Mouse (Mus musculus) heart, embryonic 11.5 days (tissue): ENCODE measurements around the gene Akap2. TPM values are rescaled to one million over a fixed set of nuclear protein-coding genes. Genes with fewer than 3 reads are reported as not detected.

ENCODE experiments used
- ATAC-seq: fragments of 200-750 bp; cut with Nextera tagmentation; replicated peaks from 2 replicates; pipeline ENCODE4 v1.8.0; 2017; ENCODE audit warnings: moderate library complexity; ENCODE audit not compliant: insufficient number of reproducible peaks, low FRiP score, low TSS enrichment
- H3K27ac ChIP-seq: fragments of 300-500 bp; sonication (generic); 2 replicates; pipeline ENCODE4 v1.5.1; 2014; ENCODE audit warnings: mild to moderate bottlenecking, low read depth, low read length
- H3K27me3 ChIP-seq: fragments of 300-500 bp; sonication (generic); 2 replicates; pipeline ENCODE4 v1.6.1; 2014; ENCODE audit warnings: mild to moderate bottlenecking, low read length, mixed read lengths; ENCODE audit not compliant: control insufficient read depth, insufficient read depth
- H3K36me3 ChIP-seq: fragments of 300-500 bp; sonication (generic); 2 replicates; pipeline ENCODE4 v1.6.1; 2014; ENCODE audit warnings: mild to moderate bottlenecking, low read length, moderate library complexity, mixed read lengths; ENCODE audit not compliant: control insufficient read depth, insufficient read depth
- H3K4me1 ChIP-seq: fragments of 300-500 bp; sonication (generic); 2 replicates; pipeline ENCODE4 v1.6.1; 2014; ENCODE audit warnings: low read length; ENCODE audit not compliant: control insufficient read depth, insufficient read depth
- H3K4me2 ChIP-seq: fragments of 300-500 bp; sonication (generic); 2 replicates; pipeline ENCODE4 v1.6.1; 2014; ENCODE audit warnings: mild to moderate bottlenecking, moderate library complexity
- H3K4me3 ChIP-seq: fragments of 300-500 bp; sonication (generic); 2 replicates; pipeline ENCODE4 v1.5.1; 2014; ENCODE audit warnings: low read depth, low read length
- H3K9ac ChIP-seq: fragments of 300-500 bp; sonication (generic); 2 replicates; pipeline ENCODE4 v1.6.1; 2014; ENCODE audit warnings: mild to moderate bottlenecking, low read depth, low read length, moderate library complexity
- H3K9me3 ChIP-seq: fragments of 300-500 bp; sonication (generic); replicated peaks from 2 replicates; pipeline ENCODE4 v1.6.1; 2016; ENCODE audit warnings: low read length; ENCODE audit not compliant: control insufficient read depth
- WGBS: fragments of 180-500 bp; shearing (Covaris S2); extraction: QIAGEN DNeasy Blood & Tissue Kit; methylation state at CpG from one replicate; pipeline ENCODE4 v1.1.7; 2014; ENCODE audit not compliant: insufficient replicate concordance; 5-methylcytosine and 5-hydroxymethylcytosine counted together
- polyA plus RNA-seq: library from polyadenylated mRNA; unstranded; fragments of >200 nt; fragmentation: Nextera tagmentation; extraction: Ambion mirVana; gene quantifications from 2 replicates; pipeline ENCODE4 v1.2.1, GENCODE M21; 2014

The Akap2 gene
- polyA plus RNA-seq, 1 experiment from 2014 or later, result 45.9 TPM

GRCm38 (mm10) chr4:57783391-57783770 lies 65.9 kb downstream of the Akap2 start:
- no peaks in the 10 kb centered on the region for H3K36me3 ChIP-seq
- no peaks in the 10 kb centered on the region for H3K9me3 ChIP-seq
- WGBS, result 43% methylated on average over 9 of the region's 9 CpGs
- peak overlapping the region; percentile 41 for H3K4me3 ChIP-seq
- no peak overlapping the region for H3K27ac ChIP-seq
- H3K4me2 ChIP-seq, result peak overlapping the region; percentile 66
- H3K27me3 ChIP-seq, result no peaks in the 10 kb centered on the region
- H3K4me1 ChIP-seq, result peaks cover 32% of the 10 kb centered on the region
- H3K9ac ChIP-seq, result no peak overlapping the region
- no peak for ATAC-seq

GRCm38 (mm10) chr4:57783853-57784600 lies 66.6 kb downstream of the Akap2 start:
- Histone ChIP-seq H3K4me1 (peaks cover 38% of the 10 kb centered on the region), H3K27me3 (no peaks in the 10 kb centered on the region), H3K4me3 (no peak overlapping the region), H3K4me2 (no peak overlapping the region), H3K9me3 (no peaks in the 10 kb centered on the region), H3K27ac (no peak overlapping the region), H3K36me3 (no peaks in the 10 kb centered on the region), H3K9ac (no peak overlapping the region)
- ATAC-seq, result no peak
- WGBS, result 55% methylated on average over 11 of the region's 11 CpGs

- no peak for ATAC-seq
- no peak overlapping the region for H3K4me2 ChIP-seq
- no peak overlapping the region for H3K4me3 ChIP-seq
- H3K4me1 ChIP-seq, result peaks cover 30% of the 10 kb centered on the region
- H3K36me3 ChIP-seq, result no peaks in the 10 kb centered on the region
- no peak overlapping the region for H3K9ac ChIP-seq
- 42% methylated on average over 5 of the region's 5 CpGs for WGBS
- H3K27ac ChIP-seq, result peak overlapping the region; percentile 57; the same call in 1 of the 2 replicates
- no peaks in the 10 kb centered on the region for H3K9me3 ChIP-seq
- H3K27me3 ChIP-seq, result no peaks in the 10 kb centered on the region
Measured at GRCm38 (mm10) chr4:57788709-57789108, 71.3 kb downstream of the Akap2 start.

DNA sequence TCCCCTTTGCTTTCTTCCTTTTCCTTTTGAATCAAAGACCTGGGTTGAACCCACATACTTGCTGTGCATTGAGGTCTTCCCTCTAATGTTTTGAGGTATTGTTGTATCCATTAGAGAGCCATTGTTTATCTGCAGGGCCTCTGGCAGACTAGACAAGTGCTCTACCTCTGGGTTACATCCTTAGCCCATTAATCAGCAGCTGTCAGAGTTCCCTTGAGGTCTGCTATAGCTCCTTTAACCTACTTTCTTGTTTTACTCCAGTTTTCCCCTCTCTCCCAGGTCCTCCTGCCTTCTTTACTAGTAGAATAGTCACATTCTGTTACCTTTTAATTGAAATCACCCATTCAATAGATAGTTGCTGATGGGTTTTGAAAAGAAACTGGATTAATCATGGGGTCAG lies 71.7 kb downstream of the Akap2 start:
- no peak overlapping the region for H3K9ac ChIP-seq
- no peak for ATAC-seq
- no peaks in the 10 kb centered on the region for H3K9me3 ChIP-seq
- no peaks in the 10 kb centered on the region for H3K27me3 ChIP-seq
- peak overlapping the region; percentile 57; the same call in 1 of the 2 replicates for H3K27ac ChIP-seq
- H3K4me2 ChIP-seq, result peak overlapping the region; percentile 14; the same call in 1 of the 2 replicates
- no peak overlapping the region for H3K4me3 ChIP-seq
- peaks cover 30% of the 10 kb centered on the region for H3K4me1 ChIP-seq
- H3K36me3 ChIP-seq, result no peaks in the 10 kb centered on the region

- no peaks in the 10 kb centered on the region for H3K36me3 ChIP-seq
- no peak; the same call in 1 of the 2 replicates for ATAC-seq
- H3K4me3 ChIP-seq, result no peak overlapping the region
- H3K9ac ChIP-seq, result no peak overlapping the region
- H3K4me1 ChIP-seq, result peaks cover 42% of the 10 kb centered on the region
- no peak overlapping the region for H3K4me2 ChIP-seq
- 11% methylated on average over 8 of the region's 8 CpGs for WGBS
- no peaks in the 10 kb centered on the region for H3K27me3 ChIP-seq
- H3K27ac ChIP-seq, result peak overlapping the region; percentile 68
- no peaks in the 10 kb centered on the region for H3K9me3 ChIP-seq
Measured at GRCm38 (mm10) chr4:57793989-57794388, 76.5 kb downstream of the Akap2 start.

DNA sequence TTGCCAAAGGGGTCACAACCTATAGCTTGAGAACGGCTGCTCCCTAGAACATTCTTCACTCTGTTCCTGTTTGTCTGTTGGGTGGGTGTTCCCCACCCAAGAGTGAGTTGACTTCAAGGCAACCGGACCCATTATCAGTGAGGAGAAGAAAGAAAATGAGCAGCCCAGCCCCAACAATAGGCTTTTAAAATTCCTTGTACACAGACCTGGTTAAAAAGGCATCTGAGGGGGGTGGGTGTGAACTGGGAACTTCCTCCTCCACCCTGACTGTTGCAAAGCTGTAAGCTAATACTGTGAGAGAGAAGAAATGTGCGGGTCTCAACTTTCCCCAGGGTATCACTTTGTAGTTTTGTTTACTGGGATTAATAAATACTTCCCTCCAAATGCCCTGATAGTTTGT lies 77.1 kb downstream of the Akap2 start:
- no peak overlapping the region for H3K4me3 ChIP-seq
- H3K4me2 ChIP-seq, result no peak overlapping the region
- ATAC-seq, result no peak
- H3K36me3 ChIP-seq, result no peaks in the 10 kb centered on the region
- no peaks in the 10 kb centered on the region for H3K27me3 ChIP-seq
- H3K27ac ChIP-seq, result peak overlapping the region; percentile 68
- no peak overlapping the region for H3K9ac ChIP-seq
- no peaks in the 10 kb centered on the region for H3K9me3 ChIP-seq
- H3K4me1 ChIP-seq, result peaks cover 39% of the 10 kb centered on the region
- WGBS, result 19% methylated on average over 3 of the region's 3 CpGs

GRCm38 (mm10) chr4:57797548-57798285 lies 80.3 kb downstream of the Akap2 start:
- ATAC-seq, result no peak
- no peak overlapping the region for H3K9ac ChIP-seq
- H3K4me2 ChIP-seq, result no peak overlapping the region
- H3K36me3 ChIP-seq, result no peaks in the 10 kb centered on the region
- peaks cover 46% of the 10 kb centered on the region for H3K4me1 ChIP-seq
- H3K9me3 ChIP-seq, result no peaks in the 10 kb centered on the region
- H3K27me3 ChIP-seq, result no peaks in the 10 kb centered on the region
- H3K27ac ChIP-seq, result peak overlapping the region; percentile 72
- H3K4me3 ChIP-seq, result no peak overlapping the region
- 51% methylated on average over 9 of the region's 9 CpGs for WGBS

DNA sequence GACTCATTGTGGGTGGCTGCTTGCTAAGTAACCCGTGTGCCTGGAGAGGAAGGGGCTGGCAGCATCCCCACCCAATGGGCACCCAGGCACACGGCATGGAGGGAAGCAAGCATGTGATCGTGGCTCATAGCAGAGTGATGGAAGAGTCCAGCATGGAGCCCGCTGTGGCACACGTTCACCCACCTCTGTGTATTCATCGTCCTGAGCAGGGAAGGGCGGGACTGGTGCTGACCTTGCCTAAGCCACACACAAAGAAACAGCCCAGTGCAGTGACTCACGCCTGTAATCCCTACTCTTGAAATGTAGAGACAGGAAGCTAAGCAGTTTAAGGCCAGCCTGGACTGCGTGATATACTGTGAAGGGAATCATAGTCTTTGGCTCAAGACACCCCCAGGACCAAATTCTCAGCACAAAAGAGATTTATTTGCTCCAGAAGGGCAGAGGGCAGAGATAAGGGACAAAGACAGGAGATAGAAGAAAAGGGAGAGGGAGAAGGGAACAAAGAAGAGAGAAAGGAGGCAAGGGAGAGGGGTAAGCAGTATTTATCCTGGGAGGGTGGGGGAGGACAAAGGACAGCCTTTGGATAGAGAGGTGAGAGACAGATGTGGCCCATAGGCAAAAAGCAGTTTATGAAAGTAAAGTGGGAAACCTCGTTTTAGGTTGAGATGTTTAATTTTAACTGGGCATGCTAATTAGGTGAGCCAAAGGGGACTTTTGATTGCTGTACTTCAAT lies 81.0 kb downstream of the Akap2 start:
- H3K9ac ChIP-seq, result no peak overlapping the region
- ATAC-seq, result peak; percentile 56; the same call in 1 of the 2 replicates
- no peak overlapping the region for H3K4me2 ChIP-seq

More for the DNA sequence above, 81.0 kb downstream of the Akap2 start:
- no peaks in the 10 kb centered on the region for H3K27me3 ChIP-seq
- H3K27ac ChIP-seq, result peak overlapping the region; percentile 72
- WGBS, result 24% methylated on average over 10 of the region's 10 CpGs
- H3K36me3 ChIP-seq, result no peaks in the 10 kb centered on the region
- H3K4me1 ChIP-seq, result peaks cover 40% of the 10 kb centered on the region
- no peak overlapping the region for H3K4me3 ChIP-seq
- no peaks in the 10 kb centered on the region for H3K9me3 ChIP-seq
